Mouse (Mus musculus): ENCODE measurements around the gene Adamtsl1.

DNA sequence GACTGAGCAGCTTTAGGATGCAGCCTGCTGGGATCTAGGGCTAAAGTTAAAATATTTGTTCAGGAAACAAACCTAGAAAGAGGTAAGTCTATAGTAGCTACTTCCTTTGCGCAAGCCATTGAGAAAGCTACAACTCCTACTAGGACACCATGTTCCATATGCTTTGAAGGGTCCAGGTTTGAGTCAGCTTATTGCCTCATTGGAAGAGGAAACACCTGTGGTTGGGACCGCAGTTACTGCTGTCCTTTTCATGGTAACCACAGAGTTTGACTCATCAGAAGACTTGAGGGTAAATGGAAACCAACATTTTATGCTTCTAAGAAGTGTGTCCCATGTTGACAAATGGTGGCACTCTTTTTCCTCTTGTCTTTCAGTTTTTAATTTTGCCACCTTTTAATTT, 195.7 kb downstream of the Adamtsl1 start:
- TF ChIP-seq CTCF (IDR thresholded peaks at IDR 0.05; ENCODE audit: low read depth): no peak
- TF ChIP-seq EP300 (IDR thresholded peaks at IDR 0.05; ENCODE audit: low read depth): no peak
